Mouse (Mus musculus) layer of hippocampus, adult 9-11 months (tissue): ENCODE results near the gene Mup12.
"Not testable (repeated sequence)": the region's sequence is repeated elsewhere in the genome, so short reads cannot be mapped to it uniquely, and the experiment has no call there.

ENCODE experiments used
- DNase-seq: peaks from one replicate; pipeline ENCODE4 v3.0.0; 2022

Mup12 gene

DNA sequence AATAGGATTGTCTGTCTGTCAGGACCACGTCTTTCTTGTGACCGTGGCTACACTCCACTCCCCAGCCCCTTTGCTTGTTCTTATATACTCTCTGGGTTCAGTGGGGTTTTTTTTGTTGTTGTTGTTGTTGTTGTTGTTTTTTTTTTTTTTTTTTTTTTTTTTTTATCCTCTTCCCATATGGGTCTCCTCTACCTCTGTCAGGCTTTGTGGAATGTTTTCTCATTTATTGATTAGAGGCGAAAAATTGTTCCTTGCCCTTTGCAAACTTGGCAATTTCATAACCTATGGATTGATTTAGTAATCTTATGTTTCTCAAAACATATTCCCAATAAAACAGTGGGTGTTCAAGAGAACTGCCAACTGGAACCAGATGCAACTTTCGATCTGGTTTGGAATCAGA lies at the start of gene Mup12:
Gene Mup12, minus strand, starts transcription at position 101 of the 400 bp plus-strand sequence.
- DNase-seq: not testable (repeated sequence)
